Mouse (Mus musculus) adrenal gland, adult 18-20 months (tissue): Measurements from ENCODE around the gene Armc8. TPM values are rescaled to one million over a fixed set of nuclear protein-coding genes. Genes with fewer than 3 reads are reported as not detected.

ENCODE experiments used
- DNase-seq, 2 experiments: peaks; one replicate each; pipeline ENCODE4 v3.0.0; 2021 to 2022; ENCODE audit warnings: low spot score in 2 of 2
- total RNA-seq, 2 experiments: library from RNA; stranded (reverse); gene quantifications; 1 replicate in 1 of 2; 2 replicates in 1 of 2; pipeline ENCODE4 v1.2.3; 2021

Armc8 gene
- total RNA-seq, 2 experiments from 2014 or later, result 19.9 to 26.9 TPM

- DNase-seq, result no peak
Observed at GRCm38 (mm10) chr9:99449886-99450647, 118.6 kb downstream of the Armc8 start.

GRCm38 (mm10) chr9:99447323-99447722 lies 121.4 kb downstream of the Armc8 start:
- DNase-seq, result no peak

GRCm38 (mm10) chr9:99446259-99446658 lies 122.4 kb downstream of the Armc8 start:
- DNase-seq, result no peak

GRCm38 (mm10) chr9:99444590-99445178 lies 124.0 kb downstream of the Armc8 start:
- no peak for DNase-seq

- DNase-seq, result no peak
Observed at GRCm38 (mm10) chr9:99441647-99442433, 126.9 kb downstream of the Armc8 start.

GRCm38 (mm10) chr9:99440941-99441340 lies 127.8 kb downstream of the Armc8 start:
- no peak for DNase-seq

GRCm38 (mm10) chr9:99439064-99439463 lies 129.6 kb downstream of the Armc8 start:
- no peak for DNase-seq

- no peak for DNase-seq
Observed at GRCm38 (mm10) chr9:99437781-99438565, 130.7 kb downstream of the Armc8 start.

GRCm38 (mm10) chr9:99437031-99437764 lies 131.5 kb downstream of the Armc8 start, which contains the start of gene Mras:
Gene Mras, minus strand, starts transcription at chr9:99437381.
- no peak for DNase-seq

GRCm38 (mm10) chr9:99436182-99437030 lies 132.3 kb downstream of the Armc8 start:
- peak; percentile 86 to 88 for DNase-seq

GRCm38 (mm10) chr9:99435619-99436181 lies 133.0 kb downstream of the Armc8 start:
- DNase-seq, result peak; percentile 49 to 59

GRCm38 (mm10) chr9:99434892-99435618 lies 133.6 kb downstream of the Armc8 start:
- peak; percentile 36 to 48 for DNase-seq

GRCm38 (mm10) chr9:99432478-99432877 lies 136.2 kb downstream of the Armc8 start:
- DNase-seq, result no peak

GRCm38 (mm10) chr9:99431963-99432362 lies 136.7 kb downstream of the Armc8 start:
- DNase-seq, result no peak

GRCm38 (mm10) chr9:99431346-99431745 lies 137.4 kb downstream of the Armc8 start:
- no peak for DNase-seq

- no peak for DNase-seq
Observed at GRCm38 (mm10) chr9:99430806-99431205, 137.9 kb downstream of the Armc8 start.

- no peak for DNase-seq
Observed at GRCm38 (mm10) chr9:99429845-99430244, 138.9 kb downstream of the Armc8 start.

- DNase-seq, result no peak
Observed at GRCm38 (mm10) chr9:99428601-99429331, 139.9 kb downstream of the Armc8 start.
